Mouse (Mus musculus) lung, postnatal 0 days (tissue): ENCODE measurements at regions not wholly inside any gene's neighbourhood (a gene's known extent, or its start where the extent isn't known, plus 50 kb on each side); places are given as distances from the start of the nearest gene placed in this dataset.

ENCODE experiments used
- CTCF ChIP-seq: IDR thresholded peaks from 2 replicates; pipeline ENCODE4 v1.5.1; 2016; ENCODE audit warnings: antibody characterized with exemption, mild to moderate bottlenecking
- EP300 ChIP-seq: IDR thresholded peaks from 2 replicates; pipeline ENCODE4 v1.6.1; 2016; ENCODE audit warnings: antibody characterized with exemption, mild to moderate bottlenecking, control low read depth

GRCm38 (mm10) chr10:46255575-46255974 is 677.9 kb downstream of the Hace1 start:
- no peak for TF ChIP-seq CTCF
- no peak for TF ChIP-seq EP300
